Mouse (Mus musculus): ENCODE results near the gene Cdk2. TPM values are rescaled to one million over a fixed set of nuclear protein-coding genes. Genes with fewer than 3 reads are reported as not detected.

Cdk2 gene
- total and polyA plus RNA-seq, 3 experiments = 40.5 to 72.4 TPM; not detected in 1

DNA sequence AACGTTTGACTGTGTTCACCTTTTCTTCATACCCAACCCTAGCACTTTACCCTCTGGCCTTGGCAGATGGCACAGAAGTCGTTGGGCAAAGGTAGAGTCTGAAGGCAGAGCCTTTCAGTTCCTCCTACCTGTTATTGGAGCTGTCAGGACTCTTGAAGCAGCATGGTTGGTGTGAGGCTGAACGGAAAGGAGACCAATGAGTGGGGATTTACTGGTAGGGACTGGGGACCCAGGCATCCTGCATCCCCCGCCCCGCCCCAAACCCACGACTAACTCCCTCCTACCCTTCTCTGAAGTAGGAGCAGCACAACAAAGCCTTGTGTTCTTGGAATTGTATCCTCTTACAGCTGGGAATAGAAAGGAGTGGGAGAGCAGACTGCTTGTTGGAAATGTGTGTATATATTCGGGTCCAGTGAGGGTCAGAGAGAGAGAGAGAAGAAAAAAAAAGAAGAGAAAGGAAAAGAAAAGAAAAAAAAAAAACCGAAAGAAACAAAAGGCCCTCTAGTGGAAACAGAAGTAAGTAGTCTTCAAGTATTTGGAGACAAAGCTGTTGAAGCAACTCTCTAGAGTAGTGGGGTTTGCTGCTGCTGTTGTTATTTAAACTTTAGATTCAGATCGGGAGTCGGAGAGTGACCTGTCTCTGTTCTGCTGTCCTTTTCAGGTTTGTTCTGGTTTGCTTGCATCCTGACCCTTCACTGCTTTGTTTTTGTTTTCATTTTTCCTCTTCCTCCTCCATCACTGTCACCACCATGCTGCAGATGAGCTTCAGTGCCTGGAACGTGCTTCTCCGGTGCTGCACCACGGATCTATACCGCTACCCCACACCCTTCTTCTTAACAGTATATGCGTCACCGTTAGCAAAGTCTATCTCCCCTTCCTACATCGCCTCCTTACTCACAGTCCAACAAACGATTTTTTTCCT lies 40.1 kb upstream of the Cdk2 start, which contains the start of gene Dgka (continued):
- TF ChIP-seq NRF1 (IDR thresholded peaks at IDR 0.05; ENCODE audit: insufficient read depth, low read depth, low read length, poor library complexity, severe bottlenecking) (no peak), MXI1 (IDR thresholded peaks at IDR 0.05; ENCODE audit: low read depth, low read length) (peak; percentile 44; the same call in 1 of the 2 replicates), CHD1 (IDR thresholded peaks at IDR 0.05; ENCODE audit: low read depth, low read length) (no peak), SMC3 (IDR thresholded peaks at IDR 0.05; ENCODE audit: low read depth, low read length) (peak; percentile 11; the same call in 1 of the 2 replicates), RAD21 (IDR thresholded peaks at IDR 0.05; ENCODE audit: low read depth, low read length) (no peak; the same call in 1 of the 2 replicates)

DNA sequence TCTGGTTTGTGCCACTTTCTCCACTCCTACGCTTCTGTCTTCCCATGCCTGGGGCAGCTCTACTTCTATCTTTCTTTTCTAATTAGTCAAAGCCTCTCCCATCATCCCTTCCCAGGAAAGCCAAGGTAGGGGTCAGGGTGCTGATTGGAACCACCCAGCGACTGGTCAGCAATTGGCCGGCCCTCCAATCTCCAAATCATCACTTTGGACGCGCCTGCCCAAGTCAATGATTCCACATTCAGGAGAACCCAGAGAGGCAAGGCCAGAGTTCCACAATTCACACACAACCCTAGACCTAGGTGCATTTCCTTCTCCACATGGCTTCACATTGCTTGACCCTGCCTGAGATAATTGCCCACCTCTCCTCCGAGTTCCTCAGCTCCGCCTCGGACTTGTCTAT lies 39.4 kb upstream of the Cdk2 start:
- no peak for DNase-seq (ENCODE audit: low read depth, low spot score)
- TF ChIP-seq CHD2 (IDR thresholded peaks at IDR 0.05; ENCODE audit: low read length) = no peak
- no peak for TF ChIP-seq TBP (IDR thresholded peaks at IDR 0.05; ENCODE audit: low read depth, low read length)
- Histone ChIP-seq H3K9ac (ENCODE audit: control insufficient read depth, low read depth, low read length, poor library complexity, severe bottlenecking) (peak overlapping the region; percentile 74), H3K9me3 (replicated peaks; ENCODE audit: insufficient read depth, low read length) (no peaks in the 10 kb centered on the region), H3K27ac (ENCODE audit: control insufficient read depth, low read depth, low read length) (0 out of 2 replicates have a peak overlapping the region, but pooled peaks have one; percentile 25), H3K79me2 (ENCODE audit: control insufficient read depth, insufficient read depth, low read length, poor library complexity) (peaks cover 15% of the 10 kb centered on the region), H3K4me3 (ENCODE audit: control insufficient read depth in 1 of 2, insufficient read depth in 1 of 2, low read depth in 2 of 2, low read length in 2 of 2) (peak overlapping the region; percentile 73 to 81), H3K36me3 (ENCODE audit: control insufficient read depth in 1 of 2, insufficient read depth in 2 of 2, low read length in 2 of 2) (peaks cover 0 to 12% of the 10 kb centered on the region in 2 experiments; a peak in 2 of 4 replicates), H3K27me3 (ENCODE audit: control insufficient read depth in 1 of 2, insufficient read depth in 2 of 2, low read length in 2 of 2) (no peaks in the 10 kb centered on the region), H3K4me1 (ENCODE audit: control insufficient read depth in 1 of 2, insufficient read depth in 2 of 2, low read length in 2 of 2) (peaks cover 0 to 21% of the 10 kb centered on the region in 2 experiments)

DNA sequence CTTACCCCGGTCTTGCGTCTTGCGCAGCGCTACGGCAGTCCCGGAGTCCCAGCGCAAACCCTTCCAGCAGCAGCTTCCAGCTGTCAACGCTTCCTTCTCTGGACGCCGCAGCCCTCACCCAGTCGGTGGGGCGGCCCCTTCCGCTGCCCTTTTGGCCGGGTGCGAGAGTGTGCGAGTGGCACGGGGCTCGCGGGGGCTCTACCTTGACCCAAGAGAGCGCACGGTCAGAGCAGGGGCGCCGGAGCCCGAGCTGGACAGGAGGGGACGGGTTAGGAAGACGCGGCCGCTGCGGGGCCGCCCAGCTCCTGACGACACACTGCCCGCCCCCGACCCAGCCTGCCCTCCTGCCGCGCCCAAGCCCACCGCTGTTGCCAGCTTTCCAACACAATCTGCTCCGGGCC lies 39.0 kb upstream of the Cdk2 start:
- Histone ChIP-seq H3K4me1 (ENCODE audit: control insufficient read depth in 1 of 2, insufficient read depth in 2 of 2, low read length in 2 of 2) (peaks cover 0 to 21% of the 10 kb centered on the region in 2 experiments), H3K9ac (ENCODE audit: control insufficient read depth, low read depth, low read length, poor library complexity, severe bottlenecking) (peak overlapping the region; percentile 74), H3K27me3 (ENCODE audit: control insufficient read depth in 1 of 2, insufficient read depth in 2 of 2, low read length in 2 of 2) (no peaks in the 10 kb centered on the region)

More for the DNA sequence above, 39.0 kb upstream of the Cdk2 start:
- H3K79me2 ChIP-seq (ENCODE audit: control insufficient read depth, insufficient read depth, low read length, poor library complexity) = peaks cover 11% of the 10 kb centered on the region
- peak; percentile 69 for DNase-seq (ENCODE audit: low read depth, low spot score)
- H3K36me3 ChIP-seq (ENCODE audit: control insufficient read depth in 1 of 2, insufficient read depth in 2 of 2, low read length in 2 of 2) = peaks cover 0 to 10% of the 10 kb centered on the region in 2 experiments; a peak in 2 of 4 replicates
- no peaks in the 10 kb centered on the region for H3K9me3 ChIP-seq (replicated peaks; ENCODE audit: insufficient read depth, low read length)
- peak overlapping the region; percentile 73 to 81 for H3K4me3 ChIP-seq (ENCODE audit: control insufficient read depth in 1 of 2, insufficient read depth in 1 of 2, low read depth in 2 of 2, low read length in 2 of 2)
- H3K27ac ChIP-seq (ENCODE audit: control insufficient read depth, low read depth, low read length) = no peak overlapping the region
- TF ChIP-seq RCOR1 (IDR thresholded peaks at IDR 0.05; ENCODE audit: low read depth, low read length) (no peak), ZKSCAN1 (IDR thresholded peaks at IDR 0.05; ENCODE audit: low read depth, low read length) (no peak), CHD2 (IDR thresholded peaks at IDR 0.05; ENCODE audit: low read length) (no peak), POLR2AphosphoS2 (IDR thresholded peaks at IDR 0.05; ENCODE audit: low read length) (no peak), E2F4 (IDR thresholded peaks at IDR 0.05; ENCODE audit: borderline replicate concordance, low read depth, low read length) (no peak), UBTF (IDR thresholded peaks at IDR 0.05; ENCODE audit: borderline replicate concordance, insufficient read depth, low read depth, low read length) (no peak), SIN3A (IDR thresholded peaks at IDR 0.05; ENCODE audit: low read length) (0 out of 2 replicates have a peak, but pooled peaks have one; percentile 15), HCFC1 (IDR thresholded peaks at IDR 0.05; ENCODE audit: low read depth, low read length) (0 out of 2 replicates have a peak, but pooled peaks have one; percentile 14), NRF1 (IDR thresholded peaks at IDR 0.05; ENCODE audit: insufficient read depth, low read depth, low read length, poor library complexity, severe bottlenecking) (peak; percentile 39; the same call in 1 of the 2 replicates), CTCF (IDR thresholded peaks at IDR 0.05 in 2 of 3, conservative IDR thresholded peaks at IDR 0.05 in 1 of 3; ENCODE audit: control insufficient read depth in 1 of 3, insufficient read depth in 1 of 3, low read depth in 2 of 3, low read length in 3 of 3, poor library complexity in 1 of 3, severe bottlenecking in 1 of 3) (no peak)
